Mouse (Mus musculus) liver, postnatal 0 days (tissue): ENCODE measurements around the gene Ap1g1. TPM values are rescaled to one million over a fixed set of nuclear protein-coding genes. Genes with fewer than 3 reads are reported as not detected.
A peak's percentile ranks its signal among the peaks of the same experiment; 100 is the strongest.

Source experiments
- ATAC-seq: fragments of 200-750 bp; cut with Nextera tagmentation; 2 replicates; pipeline ENCODE4 v1.8.0; 2017; ENCODE audit warnings: mild to moderate bottlenecking, moderate library complexity
- DNase-seq: peaks from one replicate; pipeline ENCODE4 v3.0.0-alpha.2; 2016
- H3K27ac ChIP-seq: fragments of 300-500 bp; sonication (generic); 2 replicates; pipeline ENCODE4 v1.5.1; 2014; ENCODE audit warnings: antibody characterized with exemption, moderate library complexity, mild to moderate bottlenecking, low read depth
- H3K27me3 ChIP-seq: fragments of 300-500 bp; sonication (generic); 2 replicates; pipeline ENCODE4 v1.6.1; 2014; ENCODE audit warnings: low read length, control low read depth, mixed read lengths; ENCODE audit not compliant: insufficient read depth
- H3K36me3 ChIP-seq: fragments of 300-500 bp; sonication (generic); replicated peaks from 2 replicates; pipeline ENCODE4 v1.6.1; 2014; ENCODE audit warnings: mild to moderate bottlenecking, control low read depth, low read length, moderate library complexity, mixed read lengths; ENCODE audit not compliant: insufficient read depth
- H3K4me1 ChIP-seq: fragments of 300-500 bp; sonication (generic); 2 replicates; pipeline ENCODE4 v1.6.1; 2014; ENCODE audit warnings: antibody characterized with exemption, mild to moderate bottlenecking, control low read depth; ENCODE audit not compliant: insufficient read depth
- H3K4me2 ChIP-seq: fragments of 300-500 bp; sonication (generic); 2 replicates; pipeline ENCODE4 v1.6.1; 2014; ENCODE audit warnings: low read depth, mild to moderate bottlenecking, low read length, moderate library complexity, mixed read lengths
- H3K4me3 ChIP-seq: fragments of 300-500 bp; sonication (generic); 2 replicates; pipeline ENCODE4 v1.5.1; 2014; ENCODE audit warnings: low read depth, low read length
- H3K9ac ChIP-seq: fragments of 300-500 bp; sonication (generic); replicated peaks from 2 replicates; pipeline ENCODE4 v1.6.1; 2014; ENCODE audit warnings: mild to moderate bottlenecking, moderate library complexity
- H3K9me3 ChIP-seq: fragments of 300-500 bp; sonication (generic); 2 replicates; pipeline ENCODE4 v1.6.1; 2016; ENCODE audit warnings: mild to moderate bottlenecking, control low read depth, low read length, mixed read lengths
- CTCF ChIP-seq: sonication (generic); IDR thresholded peaks from 2 replicates; pipeline ENCODE4 v1.5.1; 2016; ENCODE audit warnings: antibody characterized with exemption, low read depth
- EP300 ChIP-seq: IDR thresholded peaks from 2 replicates; pipeline ENCODE4 v1.6.1; 2016; ENCODE audit warnings: antibody characterized with exemption, low read depth, mild to moderate bottlenecking
- WGBS: fragments of 180-500 bp; shearing (Covaris S2); extraction: QIAGEN DNeasy Blood & Tissue Kit; methylation state at CpG from one replicate; pipeline ENCODE4 v1.1.7; 2014; ENCODE audit not compliant: insufficient replicate concordance; 5-methylcytosine and 5-hydroxymethylcytosine counted together
- polyA plus RNA-seq: library from polyadenylated mRNA; unstranded; fragments of >200 nt; fragmentation: Nextera tagmentation; extraction: Ambion mirVana; gene quantifications from 2 replicates; pipeline ENCODE4 v1.2.1, GENCODE M21; 2015

The Ap1g1 gene
- polyA plus RNA-seq, 1 experiment from 2014 or later = 14.0 TPM

DNA sequence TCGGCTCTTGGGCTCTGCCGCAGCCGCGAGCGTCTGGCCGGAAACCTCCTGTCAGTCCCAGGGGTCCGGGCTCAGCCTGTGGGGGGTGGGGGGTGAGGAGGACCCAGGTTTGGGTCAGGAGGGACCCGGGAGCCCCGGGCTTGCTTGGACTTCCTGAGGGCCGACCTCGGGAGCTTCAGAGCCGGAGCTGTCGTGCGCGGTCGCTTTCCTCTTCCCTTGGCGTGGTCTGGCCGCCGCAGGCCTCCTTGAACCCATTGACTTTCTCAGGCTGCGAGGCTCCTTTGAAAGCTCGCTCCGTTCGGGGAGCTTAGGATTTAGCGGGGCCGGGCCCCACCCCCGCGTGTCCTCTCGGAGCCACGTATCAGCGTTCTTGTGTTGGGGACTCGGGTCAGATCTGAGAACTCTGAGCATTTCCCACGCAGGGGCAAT, 653 bp downstream of the Ap1g1 start:
- peak overlapping the region; percentile 96 for H3K4me3 ChIP-seq
- H3K27ac ChIP-seq = peak overlapping the region; percentile 98
- H3K4me2 ChIP-seq = peak overlapping the region; percentile 68
- peaks cover 14% of the 10 kb centered on the region for H3K4me1 ChIP-seq
- H3K27me3 ChIP-seq = peaks cover 2% of the 10 kb centered on the region; the same call in 1 of the 2 replicates
- H3K9ac ChIP-seq = peak overlapping the region; percentile 94
- TF ChIP-seq CTCF (no peak), EP300 (no peak)
- no peak for DNase-seq
- no peaks in the 10 kb centered on the region for H3K36me3 ChIP-seq
- WGBS = 0% methylated on average over 32 of the region's 32 CpGs
- no peaks in the 10 kb centered on the region for H3K9me3 ChIP-seq
- peak; percentile 17 for ATAC-seq

DNA sequence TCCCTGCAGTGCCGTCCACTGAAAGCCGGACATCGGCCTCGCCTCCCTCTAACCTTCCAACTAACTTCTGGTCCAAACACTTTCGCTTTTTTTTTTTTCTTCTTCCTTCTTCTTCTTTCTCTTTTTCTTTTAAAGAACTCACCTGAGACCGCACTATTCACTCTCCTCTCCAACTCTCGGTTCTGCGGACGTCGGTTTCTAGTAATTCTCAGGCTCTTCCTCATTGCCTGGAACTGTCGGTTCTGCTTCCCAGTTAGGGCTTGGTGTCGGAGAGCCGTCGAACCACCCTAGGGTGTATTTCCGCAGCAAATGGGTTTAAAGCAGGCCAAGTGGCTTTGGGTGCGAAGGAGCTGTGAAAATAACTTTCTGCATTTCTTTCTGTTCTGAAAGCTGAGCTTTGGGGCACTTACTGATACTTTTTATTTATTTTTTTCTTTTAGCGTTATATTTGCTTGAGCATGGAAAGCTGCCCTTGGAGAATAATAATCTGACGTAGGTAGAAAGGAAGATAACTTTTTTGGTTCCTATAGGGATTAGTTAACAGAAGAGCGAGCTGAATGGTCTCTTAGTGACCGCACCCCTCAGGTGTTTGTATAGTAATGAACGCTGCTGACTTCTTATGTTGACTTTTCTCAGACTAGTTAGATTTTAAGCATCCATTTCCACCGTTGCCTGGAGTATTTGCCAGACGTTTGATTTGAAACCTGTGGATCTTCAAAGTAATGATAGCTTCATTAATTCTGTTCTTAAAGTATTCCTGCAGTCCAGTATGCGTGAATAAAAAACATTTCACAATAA, 1.3 kb downstream of the Ap1g1 start:
- H3K4me1 ChIP-seq = peaks cover 15% of the 10 kb centered on the region
- H3K36me3 ChIP-seq = no peaks in the 10 kb centered on the region
- no peak for ATAC-seq
- H3K9ac ChIP-seq = peak overlapping the region; percentile 94
- peak overlapping the region; percentile 98 for H3K27ac ChIP-seq
- peak overlapping the region; percentile 68 for H3K4me2 ChIP-seq
- TF ChIP-seq CTCF (no peak), EP300 (no peak)
- H3K9me3 ChIP-seq = no peaks in the 10 kb centered on the region
- H3K27me3 ChIP-seq = peaks cover 2% of the 10 kb centered on the region; the same call in 1 of the 2 replicates
- peak; percentile 18 for DNase-seq
- WGBS = 13% methylated on average over 24 of the region's 24 CpGs
- H3K4me3 ChIP-seq = peak overlapping the region; percentile 96

DNA sequence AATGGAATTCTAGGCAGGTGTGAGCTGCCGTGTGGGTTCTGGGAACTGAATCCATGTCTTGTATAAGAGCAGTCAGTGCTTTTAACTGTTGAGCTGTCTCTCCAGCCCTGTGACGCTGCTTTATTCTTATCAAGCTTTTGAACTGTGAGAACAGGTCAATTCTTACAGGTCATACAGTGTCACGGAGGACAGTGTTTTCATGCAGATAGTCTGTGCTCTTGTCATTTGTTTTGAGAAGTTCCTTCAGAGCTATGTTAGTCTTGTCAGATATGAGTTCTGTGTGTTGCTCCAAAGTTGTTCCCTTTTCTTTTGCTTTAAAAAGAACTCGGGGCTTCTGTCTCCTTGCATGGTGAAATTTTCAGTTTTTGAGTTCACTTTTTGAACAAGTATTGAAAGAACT, 2.2 kb downstream of the Ap1g1 start:
- DNase-seq (no peak), ATAC-seq (no peak)
- Histone ChIP-seq H3K9ac (peak overlapping the region; percentile 94; the same call in 1 of the 2 replicates), H3K27me3 (peaks cover 2% of the 10 kb centered on the region; the same call in 1 of the 2 replicates), H3K4me3 (peak overlapping the region; percentile 96), H3K9me3 (no peaks in the 10 kb centered on the region), H3K4me1 (peaks cover 15% of the 10 kb centered on the region), H3K36me3 (no peaks in the 10 kb centered on the region), H3K4me2 (peak overlapping the region; percentile 68), H3K27ac (peak overlapping the region; percentile 31; the same call in 1 of the 2 replicates)
- 23% methylated on average over 4 of the region's 4 CpGs for WGBS
- TF ChIP-seq EP300 = no peak
- TF ChIP-seq CTCF = no peak

DNA sequence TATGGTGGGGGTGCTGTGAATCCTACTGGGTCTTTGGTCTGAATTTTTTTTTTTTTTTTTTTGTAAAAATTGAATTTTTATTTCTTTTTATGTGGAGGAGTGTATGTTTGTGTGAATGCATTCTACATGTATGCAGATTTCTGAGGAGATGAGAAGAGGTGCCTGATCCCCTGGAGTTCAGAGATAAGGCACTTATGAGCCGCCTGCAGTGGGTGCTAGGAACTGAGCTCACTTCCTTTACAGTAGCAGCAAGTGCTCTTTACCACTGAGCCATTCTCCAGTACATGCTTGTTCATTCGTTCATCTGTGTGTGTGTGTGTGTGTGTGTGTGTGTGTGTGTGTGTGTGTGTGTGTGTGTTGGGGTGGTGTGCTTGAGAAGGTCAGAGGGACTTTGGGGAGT, 12.6 kb downstream of the Ap1g1 start:
- H3K9ac ChIP-seq = no peak overlapping the region
- H3K4me3 ChIP-seq = no peak overlapping the region
- H3K4me1 ChIP-seq = peaks cover 16% of the 10 kb centered on the region
- DNase-seq (no peak), ATAC-seq (peak; percentile 50)
- H3K4me2 ChIP-seq = no peak overlapping the region
- H3K27me3 ChIP-seq = no peaks in the 10 kb centered on the region
- no peak overlapping the region for H3K27ac ChIP-seq
- no peaks in the 10 kb centered on the region for H3K36me3 ChIP-seq
- TF ChIP-seq EP300 = no peak
- no peak for TF ChIP-seq CTCF
- H3K9me3 ChIP-seq = no peaks in the 10 kb centered on the region
- WGBS = 57% methylated on average over 2 of the region's 2 CpGs

- Histone ChIP-seq H3K36me3 (no peaks in the 10 kb centered on the region), H3K4me1 (peaks cover 19% of the 10 kb centered on the region), H3K4me3 (no peak overlapping the region), H3K27ac (peak overlapping the region; percentile 16), H3K4me2 (no peak overlapping the region), H3K9ac (no peak overlapping the region), H3K9me3 (no peaks in the 10 kb centered on the region), H3K27me3 (no peaks in the 10 kb centered on the region)
- TF ChIP-seq EP300 (no peak), CTCF (no peak)
- 43% methylated on average over 1 of the region's 1 CpGs for WGBS
- no peak for DNase-seq
- ATAC-seq = 0 out of 2 replicates have a peak, but pooled peaks have one; percentile 33
Observed at GRCm38 (mm10) chr8:109795166-109795565, 16.8 kb downstream of the Ap1g1 start.

GRCm38 (mm10) chr8:109798721-109799120, 20.4 kb downstream of the Ap1g1 start:
- Histone ChIP-seq H3K27me3 (no peaks in the 10 kb centered on the region), H3K27ac (no peak overlapping the region; the same call in 1 of the 2 replicates), H3K9me3 (no peaks in the 10 kb centered on the region), H3K4me2 (no peak overlapping the region), H3K36me3 (0 out of 2 replicates have a peak, but pooled peaks cover 5% of the 10 kb centered on the region), H3K4me3 (no peak overlapping the region), H3K9ac (no peak overlapping the region), H3K4me1 (peaks cover 22% of the 10 kb centered on the region)
- TF ChIP-seq EP300 (no peak), CTCF (no peak)
- ATAC-seq (peak; percentile 62; the same call in 1 of the 2 replicates), DNase-seq (no peak)
